Mouse (Mus musculus) bone marrow macrophage, adult 2 months (primary cell): ENCODE measurements around the gene Wdr20.

Experiments
- CTCF ChIP-seq: IDR thresholded peaks from 2 replicates; pipeline ENCODE4 v1.5.1; 2012; ENCODE audit warnings: low read depth, mild to moderate bottlenecking, low read length, moderate library complexity
- POLR2A ChIP-seq: IDR thresholded peaks from 2 replicates; pipeline ENCODE4 v1.6.1; 2012; ENCODE audit warnings: mild to moderate bottlenecking, low read depth, low read length, borderline replicate concordance

DNA sequence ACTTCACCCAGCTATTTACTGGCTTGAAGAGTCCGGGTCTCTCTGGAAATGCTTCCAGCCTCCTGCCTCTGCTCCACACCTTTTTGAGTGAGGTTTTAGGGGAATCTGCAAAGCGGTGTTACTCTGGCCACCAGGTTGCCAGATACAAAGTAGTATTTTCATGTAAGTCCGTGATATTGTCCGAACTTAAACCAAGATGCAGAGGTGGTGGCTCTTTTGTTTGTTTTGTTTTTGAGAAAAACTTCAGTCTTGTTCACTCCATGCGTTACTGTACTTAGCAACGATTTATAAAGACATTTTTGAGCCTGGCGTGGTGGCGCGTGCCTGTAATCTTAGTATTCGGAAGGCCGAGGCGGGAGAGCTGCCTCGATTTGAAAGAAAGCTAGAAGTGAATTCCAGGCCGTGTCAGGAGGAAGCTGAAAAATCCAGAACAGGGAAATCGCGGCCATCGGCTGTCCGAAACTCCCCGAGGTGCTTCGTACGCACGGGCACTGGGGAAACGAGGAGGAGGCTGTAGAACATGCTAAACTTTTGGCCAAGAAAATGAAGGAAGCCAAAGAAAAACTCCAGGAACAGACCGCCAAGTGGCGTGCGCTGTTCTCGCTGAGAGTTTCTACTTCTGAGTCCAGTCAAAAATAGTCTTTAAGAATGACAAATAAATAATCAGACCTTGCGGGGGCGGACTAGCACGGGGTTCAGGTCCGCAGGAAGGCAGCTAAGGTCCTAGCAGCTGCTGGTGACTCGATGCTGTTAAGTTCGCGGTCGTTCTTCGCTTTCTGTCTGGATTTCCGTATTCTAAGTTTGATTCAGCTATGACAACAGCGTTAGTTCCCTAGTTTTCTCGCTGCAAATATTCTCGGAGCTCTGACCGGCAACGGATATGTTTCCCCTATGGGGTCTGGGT is 106.7 kb downstream of the Wdr20 start:
- no peak for TF ChIP-seq POLR2A
- no peak; the same call in 1 of the 2 replicates for TF ChIP-seq CTCF
